Mouse (Mus musculus) frontal cortex, postnatal 14 days (tissue): ENCODE measurements around the gene Gm13090.

Experiments used
- DNase-seq, 2 experiments: peaks; one replicate each; pipeline ENCODE4 v3.0.0; 2022; ENCODE audit warnings: low spot score in 2 of 2

Gm13090 gene

DNA sequence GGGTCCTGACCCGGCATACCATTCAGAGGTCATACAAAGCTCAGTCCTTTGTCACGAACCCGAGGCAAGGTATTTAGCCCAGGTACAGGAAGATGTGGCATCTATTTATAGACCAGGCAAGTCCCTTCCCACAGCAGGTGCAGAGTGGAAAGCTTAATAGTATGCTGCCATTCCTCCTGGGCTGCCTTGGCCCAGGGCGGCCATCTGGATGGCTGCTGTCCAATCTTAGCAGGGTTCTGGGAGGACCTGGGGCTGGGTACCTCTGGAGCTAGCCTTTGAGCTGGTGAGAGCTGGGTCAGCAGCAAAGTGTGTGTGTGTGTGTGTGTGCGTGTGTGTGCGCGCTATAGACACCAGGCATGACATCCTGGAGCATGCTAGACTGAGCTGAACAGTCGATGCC is 46.1 kb downstream of the Gm13090 start:
- DNase-seq, result no peak

DNA sequence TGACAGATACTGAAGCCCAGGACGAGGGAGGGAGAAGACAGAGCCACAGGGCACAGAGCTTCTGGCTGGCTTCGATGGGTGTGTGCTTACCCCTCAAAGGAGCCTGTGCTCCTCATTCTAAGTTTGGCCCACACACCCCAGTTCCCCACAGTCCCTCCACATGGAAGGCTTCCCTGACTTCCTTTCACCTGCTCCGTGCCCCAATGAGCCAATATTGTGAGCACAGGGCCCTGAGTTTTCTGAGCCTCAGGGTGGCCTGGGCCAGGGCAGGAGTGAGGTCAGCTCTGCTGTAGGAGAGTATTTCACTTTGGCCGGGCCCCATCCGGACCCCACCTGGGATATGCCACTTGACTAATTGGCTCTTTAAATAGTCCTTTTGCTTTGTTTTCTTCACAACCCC is 48.3 kb downstream of the Gm13090 start:
- DNase-seq, result no peak

DNA sequence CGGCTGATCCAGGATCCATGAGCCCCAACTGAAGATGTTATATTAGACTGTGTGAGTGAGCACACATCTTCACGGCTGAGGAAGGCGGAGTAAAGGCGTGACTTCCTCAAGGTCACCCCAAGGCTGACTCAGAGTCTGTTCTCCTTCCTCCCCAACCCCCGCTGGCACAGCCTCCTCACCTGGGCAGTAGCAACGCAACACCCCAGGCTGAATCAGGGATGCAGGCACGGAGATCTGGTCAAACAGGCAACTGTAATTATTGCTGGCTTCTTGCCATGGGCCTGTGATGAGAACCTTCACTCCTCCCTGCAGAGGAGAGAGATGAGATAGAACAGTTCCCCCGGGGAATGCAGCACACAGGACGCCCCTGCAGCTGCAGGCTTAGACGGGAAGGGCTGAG is 48.8 kb downstream of the Gm13090 start:
- DNase-seq, result no peak

DNA sequence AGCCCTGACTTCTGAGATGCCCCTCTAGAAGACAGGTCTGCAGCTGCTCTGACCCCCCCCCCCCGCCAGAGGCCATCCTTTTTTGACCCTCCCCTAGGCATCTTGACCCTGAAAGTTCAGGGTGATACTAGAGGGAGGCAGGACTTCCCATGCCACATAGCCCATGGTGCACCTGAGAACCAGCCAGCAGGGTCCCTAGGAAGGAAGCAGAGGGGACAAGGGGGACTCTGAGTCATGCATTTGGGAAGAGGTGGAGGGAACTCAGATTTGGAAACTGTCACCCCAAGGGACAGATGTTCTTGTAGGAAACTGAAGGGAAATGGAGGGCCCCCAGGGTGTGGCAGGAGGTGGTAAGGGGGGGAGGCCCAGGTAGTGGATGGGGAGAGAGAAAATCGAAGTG is 49.2 kb downstream of the Gm13090 start:
- no peak for DNase-seq

DNA sequence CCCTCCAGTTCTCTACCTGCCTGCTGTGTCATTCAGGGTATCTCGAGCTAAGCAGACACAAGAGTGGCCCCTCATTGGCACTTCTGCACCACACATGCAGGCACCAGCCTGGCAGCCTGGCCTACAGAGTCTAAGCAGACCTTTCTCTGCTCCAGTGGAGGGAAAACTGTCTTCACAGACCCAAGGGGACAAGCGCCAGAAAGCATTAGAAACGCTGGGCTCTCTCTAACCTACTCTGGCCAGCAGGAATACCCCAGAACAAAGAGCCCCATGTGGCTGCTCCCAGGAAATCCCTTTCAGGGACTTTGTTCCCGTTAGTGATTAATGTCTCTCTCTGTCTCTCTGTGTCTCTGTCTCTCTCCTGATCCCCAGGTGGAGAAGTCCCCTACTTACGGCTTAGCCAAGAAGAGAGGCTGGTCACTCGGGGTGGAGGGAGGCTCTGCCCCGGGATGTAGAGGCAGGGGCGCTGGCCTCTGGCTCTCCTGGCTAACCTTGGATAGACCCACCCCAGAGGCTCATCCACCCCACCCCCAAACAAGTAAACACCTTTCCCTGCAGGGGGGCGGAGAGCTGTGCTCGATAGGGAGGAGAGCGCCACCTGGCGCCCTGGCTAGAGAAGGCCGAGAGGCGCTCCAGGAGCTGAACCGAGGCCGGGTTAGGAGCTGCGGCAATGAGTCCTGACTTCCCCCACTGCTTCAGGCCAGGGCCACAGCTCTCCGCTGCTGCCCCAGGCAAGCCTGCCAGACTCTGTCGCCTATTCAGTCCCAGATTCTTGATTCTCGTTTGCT is 49.9 kb downstream of the Gm13090 start:
- peak; percentile 75 to 78 for DNase-seq

DNA sequence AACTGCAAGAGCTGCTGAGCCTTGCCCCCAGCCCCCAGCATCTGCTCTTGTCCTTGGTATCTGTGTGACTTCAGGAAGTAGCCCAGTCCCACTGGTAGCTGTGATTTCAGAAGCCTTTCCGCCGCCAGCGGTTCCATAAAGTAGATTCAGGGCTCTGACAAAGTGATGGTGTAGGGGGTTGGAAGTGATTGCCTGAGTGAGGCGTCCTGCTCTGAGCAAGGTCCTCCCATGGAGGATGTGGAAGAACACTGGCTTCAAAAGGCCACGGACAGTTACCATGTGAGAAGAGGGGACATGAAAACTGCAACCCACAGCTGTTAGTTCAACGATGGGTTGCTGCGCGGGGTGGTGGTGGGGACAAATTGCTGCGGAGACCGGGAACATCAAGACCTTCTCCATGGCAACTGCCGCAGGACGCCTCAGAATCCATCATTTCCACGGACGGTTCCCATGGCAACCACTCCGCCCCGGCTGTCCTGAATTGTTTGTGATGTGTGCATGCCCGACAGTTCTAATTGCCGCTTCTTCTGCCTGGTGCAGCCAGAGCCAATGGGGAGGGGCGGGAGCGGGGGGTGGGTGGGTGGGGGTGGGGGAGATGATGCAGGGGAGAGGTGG is 51.1 kb downstream of the Gm13090 start:
- peak; percentile 88 to 90 for DNase-seq
